Mouse (Mus musculus) embryonic stem cell, embryonic (primary cell): Measurements from ENCODE around the gene Smarcd1.

ENCODE experiments used
- CTCF ChIA-PET, 4 experiments: fragments of 300-600 bp in 2 of 4; fragments of 350-600 bp in 2 of 4; sonication (Branson Sonifier 250); formaldehyde crosslinking; loops; one replicate each; lab custom pipeline; 2022; ENCODE audit warnings: inconsistent platforms in 2 of 4; lab: Charles Lee
- POLR2A ChIA-PET, 4 experiments: fragments of 300-600 bp in 2 of 4; fragments of 350-600 bp in 2 of 4; sonication (Branson Sonifier 250); formaldehyde crosslinking; loops; one replicate each; lab custom pipeline; 2022; ENCODE audit warnings: antibody characterized with exemption in 4 of 4, inconsistent platforms in 1 of 4; lab: Charles Lee

Gene Smarcd1

GRCm38 (mm10) chr15:99701999-99702900 is at the start of gene Smarcd1:
Gene Smarcd1 (plus strand): TSS chr15:99702129.
- ChIA-PET CTCF (interaction anchor here in 3 of 4 experiments (1.0 to 4.0 kb wide), 8 partner anchors 9 to 24 kb away, joined by 3 to 42 read pairs (median 4); partner anchors contain the start of gene Cox14 (in 2 of the 3)), POLR2A (interaction anchor here in 2 of 4 experiments (0.7 to 10.1 kb wide), 5 partner anchors 13 to 24 kb away, joined by 3 to 118 read pairs (median 82); partner anchors contain the start of genes Cox14 (in 2 of the 2) and Gpd1 (in 1 of the 2))

- CTCF ChIA-PET: interaction anchor here in 3 of 4 experiments (0.5 to 4.1 kb wide), 19 partner anchors 8 to 597 kb away, joined by 3 to 14 read pairs (median 4); partner anchors contain the start of genes Cox14 (in 2 of the 3) and Dip2b (in 1 of the 3)
- POLR2A ChIA-PET: interaction anchor here (0.8 to 13.2 kb wide), 25 partner anchors 8 to 222 kb away, joined by 3 to 107 read pairs (median 5); partner anchors contain the start of genes Asic1 (in 1 of the 4), Bcdin3d (in 1 of the 4), Cox14 (in 1 of the 4) and Lima1 (in 1 of the 4)
Observed at GRCm38 (mm10) chr15:99653291-99653690, 48.6 kb upstream of the Smarcd1 start.

- CTCF ChIA-PET: interaction anchor here in 3 of 4 experiments (0.5 to 4.1 kb wide), 21 partner anchors 9 to 598 kb away, joined by 3 to 14 read pairs (median 4); partner anchors contain the start of genes Cox14 (in 2 of the 3) and Dip2b (in 1 of the 3)
- POLR2A ChIA-PET: interaction anchor here (0.5 to 13.2 kb wide), 33 partner anchors 8 to 555 kb away, joined by 3 to 107 read pairs (median 4); partner anchors contain the start of genes Aqp5 (in 1 of the 4), Asic1 (in 1 of the 4), Bcdin3d (in 1 of the 4) and Cox14 (in 1 of the 4)
Observed at GRCm38 (mm10) chr15:99653876-99654275, 48.1 kb upstream of the Smarcd1 start.

DNA sequence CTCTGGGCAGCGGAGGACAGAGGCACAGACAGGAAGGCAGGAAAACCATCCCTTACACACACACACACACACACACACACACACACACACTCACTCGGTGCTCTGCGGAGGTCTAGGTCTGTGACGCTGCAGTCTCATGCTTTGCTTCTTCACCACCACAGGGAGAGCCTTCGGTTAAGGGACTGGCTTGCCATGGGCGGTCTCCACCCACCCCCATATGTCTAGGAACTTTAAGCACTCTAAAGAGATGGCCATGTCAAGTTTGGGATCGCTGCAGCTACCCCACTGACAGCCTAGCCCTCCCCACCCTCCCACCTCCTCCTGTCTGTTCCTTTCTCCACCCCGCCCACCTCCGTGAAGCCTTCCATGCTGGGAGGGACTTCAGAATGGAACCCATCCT is 46.0 kb upstream of the Smarcd1 start:
- ChIA-PET POLR2A (interaction anchor here in 2 of 4 experiments (0.5 to 13.2 kb wide), 4 partner anchors 10 to 223 kb away, joined by 3 to 107 read pairs (median 4); partner anchors contain the start of gene Asic1 (in 1 of the 2)), CTCF (interaction anchor here in 2 of 4 experiments (0.5 to 1.3 kb wide), 3 partner anchors 21 to 60 kb away, joined by 3 to 4 read pairs (median 3); no protein-coding TSS in a partner anchor)

- ChIA-PET CTCF (interaction anchor here in 3 of 4 experiments (0.7 to 1.5 kb wide), 8 partner anchors 9 to 67 kb away, joined by 3 to 6 read pairs (median 4); partner anchors contain the start of gene Cox14 (in 1 of the 3)), POLR2A (interaction anchor here in 2 of 4 experiments (0.6 to 1.7 kb wide), 10 partner anchors 9 to 113 kb away, joined by 3 to 7 read pairs (median 4); partner anchors contain the start of gene Cox14 (in 1 of the 2))
Observed at GRCm38 (mm10) chr15:99658437-99658836, 43.5 kb upstream of the Smarcd1 start.

DNA sequence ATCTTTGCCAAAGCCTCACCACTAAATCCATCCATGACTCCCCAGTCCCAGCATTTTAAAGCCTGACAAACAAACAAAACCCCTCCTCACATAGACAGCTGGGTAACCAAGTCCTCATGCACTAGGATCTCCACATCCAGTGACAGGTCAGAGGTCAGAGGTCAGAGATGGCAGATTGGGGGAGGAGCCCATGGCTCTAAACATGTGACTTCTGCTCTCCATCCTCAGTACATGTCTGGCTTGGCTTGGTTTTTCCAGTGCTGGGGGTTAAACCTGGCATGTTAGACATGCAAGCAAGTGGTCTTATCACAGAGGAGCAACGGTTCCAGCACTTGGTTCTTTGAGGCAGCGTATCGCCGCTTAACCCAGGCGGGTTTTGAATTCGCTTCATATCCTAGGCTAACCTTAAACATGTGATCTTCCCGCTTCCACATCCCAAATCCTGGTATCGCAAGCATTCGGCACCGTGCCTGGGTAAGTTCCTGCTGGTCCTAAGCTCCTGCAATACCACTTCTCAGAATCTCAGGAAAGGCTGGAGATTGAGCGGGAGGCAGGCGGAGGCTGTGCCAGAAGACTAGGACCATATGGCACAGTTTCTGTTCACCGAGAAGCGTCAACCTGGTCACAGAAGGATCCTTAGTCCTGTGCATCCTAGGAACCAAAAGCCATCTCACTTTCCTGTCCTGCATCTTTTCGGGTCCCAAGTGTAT is 40.7 kb upstream of the Smarcd1 start:
- CTCF ChIA-PET: interaction anchor here in 3 of 4 experiments (0.5 to 1.2 kb wide), 4 partner anchors 17 to 246 kb away, joined by 3 to 4 read pairs (median 4); no protein-coding TSS in a partner anchor
- POLR2A ChIA-PET: interaction anchor here in 3 of 4 experiments (0.6 to 1.5 kb wide), 8 partner anchors 8 to 63 kb away, joined by 3 to 6 read pairs (median 4); partner anchors contain the start of genes Racgap1 (in 2 of the 3), Asic1 (in 1 of the 3) and Cox14 (in 1 of the 3)

DNA sequence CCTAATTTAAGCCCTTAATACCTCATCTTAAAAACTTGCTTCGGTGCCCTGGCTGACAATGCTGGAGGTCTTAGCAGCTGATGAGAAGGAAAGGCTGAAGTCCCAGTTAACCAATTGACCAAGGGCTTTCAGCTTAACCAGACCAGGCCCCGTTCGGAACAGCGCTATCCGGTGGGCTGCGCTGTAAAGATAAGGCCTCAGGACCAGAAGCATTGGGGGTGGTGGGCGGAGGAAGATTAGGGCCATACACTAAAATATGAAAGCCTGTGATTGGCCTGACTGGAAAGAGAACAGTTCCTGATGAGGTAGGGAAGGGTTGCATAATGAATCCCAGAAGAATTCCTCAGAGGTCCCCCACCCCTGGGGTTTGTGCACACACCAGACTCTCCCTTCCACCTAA is 39.6 kb upstream of the Smarcd1 start:
- POLR2A ChIA-PET: interaction anchor here in 1 of 4 experiments (0.7 to 1.3 kb wide), 2 partner anchors 9 to 16 kb away, joined by 4 to 5 read pairs; no protein-coding TSS in a partner anchor
- CTCF ChIA-PET: interaction anchor here in 3 of 4 experiments (0.6 to 1.2 kb wide), 5 partner anchors 21 to 310 kb away, joined by 3 to 5 read pairs (median 3); no protein-coding TSS in a partner anchor

GRCm38 (mm10) chr15:99663964-99664599 is 37.8 kb upstream of the Smarcd1 start:
- CTCF ChIA-PET: interaction anchor here (0.5 to 7.8 kb wide), 27 partner anchors 10 to 644 kb away, joined by 3 to 95 read pairs (median 4); partner anchors contain the start of gene Racgap1 (in 2 of the 4)
- POLR2A ChIA-PET: interaction anchor here (0.5 to 12.6 kb wide), 28 partner anchors 10 to 1511 kb away, joined by 3 to 107 read pairs (median 4); partner anchors contain the start of gene Racgap1 (in 4 of the 4)

- POLR2A ChIA-PET: interaction anchor here (0.5 to 12.6 kb wide), 27 partner anchors 9 to 630 kb away, joined by 3 to 107 read pairs (median 4); partner anchors contain the start of gene Racgap1 (in 4 of the 4)
- CTCF ChIA-PET: interaction anchor here (0.5 to 7.8 kb wide), 28 partner anchors 11 to 250 kb away, joined by 3 to 95 read pairs (median 4); partner anchors contain the start of gene Racgap1 (in 2 of the 4)
Observed at GRCm38 (mm10) chr15:99664600-99665451, 37.1 kb upstream of the Smarcd1 start.

GRCm38 (mm10) chr15:99667544-99667943 is 34.4 kb upstream of the Smarcd1 start:
- ChIA-PET CTCF (interaction anchor here (0.5 to 7.8 kb wide), 12 partner anchors 9 to 384 kb away, joined by 3 to 114 read pairs (median 4); partner anchors contain the start of gene Cox14 (in 1 of the 4)), POLR2A (interaction anchor here in 1 of 4 experiments (1.1 to 12.6 kb wide), 4 partner anchors 9 to 67 kb away, joined by 4 to 107 read pairs (median 13); partner anchors contain the start of gene Racgap1)

DNA sequence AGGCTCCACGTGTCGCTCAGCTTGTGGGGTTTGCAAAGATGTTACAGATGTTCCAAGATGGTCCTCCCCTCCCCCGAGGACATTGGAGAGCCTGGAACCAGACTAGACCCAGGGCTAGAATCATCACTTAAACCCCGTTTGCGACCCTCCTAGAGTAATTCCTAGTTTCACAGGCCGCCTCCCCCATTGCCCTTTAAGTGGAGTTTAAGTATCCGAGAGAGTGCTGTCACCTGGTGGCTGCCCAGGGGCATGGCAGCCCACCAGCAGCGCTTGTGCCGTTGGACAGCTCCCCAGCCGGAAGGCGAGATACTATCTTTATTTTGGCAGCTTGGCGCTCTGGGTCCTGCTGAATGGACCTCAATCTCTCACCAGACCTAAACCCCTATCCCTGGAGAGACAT is 33.0 kb upstream of the Smarcd1 start:
- CTCF ChIA-PET: interaction anchor here (0.5 to 7.8 kb wide), 42 partner anchors 9 to 627 kb away, joined by 3 to 114 read pairs (median 4); partner anchors contain the start of genes Cox14 (in 2 of the 4), Racgap1 (in 2 of the 4) and Aqp6 (in 1 of the 4)
- POLR2A ChIA-PET: interaction anchor here (0.6 to 12.6 kb wide), 21 partner anchors 9 to 142 kb away, joined by 3 to 107 read pairs (median 5); partner anchors contain the start of genes Cox14 (in 2 of the 4) and Racgap1 (in 2 of the 4)

- POLR2A ChIA-PET: interaction anchor here (0.6 to 12.6 kb wide), 25 partner anchors 9 to 374 kb away, joined by 3 to 107 read pairs (median 5); partner anchors contain the start of genes Racgap1 (in 2 of the 4) and Cox14 (in 1 of the 4)
- CTCF ChIA-PET: interaction anchor here (0.5 to 7.8 kb wide), 45 partner anchors 9 to 645 kb away, joined by 3 to 114 read pairs (median 4); partner anchors contain the start of genes Cox14 (in 2 of the 4), Racgap1 (in 2 of the 4), Aqp6 (in 1 of the 4) and Dnajc22 (in 1 of the 4)
Observed at GRCm38 (mm10) chr15:99669392-99669791, 32.5 kb upstream of the Smarcd1 start.

DNA sequence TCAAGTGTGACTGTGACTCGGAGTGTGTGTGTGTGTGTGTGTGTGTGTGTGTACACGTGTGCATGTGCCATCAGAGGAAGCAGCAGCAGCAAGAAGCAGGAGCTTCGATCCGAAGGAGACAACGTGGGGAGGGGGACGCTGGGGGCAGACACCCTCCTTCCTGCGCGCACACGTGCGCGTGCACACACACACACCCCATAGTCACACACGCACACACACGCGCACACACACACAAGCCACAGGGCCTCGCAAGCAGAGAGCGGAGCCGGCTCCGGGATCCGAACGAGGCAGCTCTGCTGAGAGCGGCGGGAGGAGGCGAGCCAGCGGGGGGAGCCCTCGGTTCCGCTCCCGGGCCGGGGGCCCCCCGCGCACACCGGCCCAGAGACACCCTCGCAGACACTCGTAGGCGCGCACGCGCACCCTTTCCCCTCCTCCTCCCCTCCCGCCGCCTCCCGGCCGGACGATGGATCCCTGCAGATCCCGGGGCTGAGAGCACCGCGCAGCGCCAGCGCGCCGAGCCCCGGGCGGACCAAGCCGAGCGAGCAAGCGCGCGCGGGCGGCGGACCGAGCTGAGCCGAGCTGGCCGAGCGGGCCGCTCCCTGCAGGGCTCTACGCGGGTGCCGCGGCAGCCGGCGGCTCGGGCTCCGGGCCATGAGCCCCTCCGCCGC is 31.6 kb upstream of the Smarcd1 start, which contains the start of gene Asic1:
Asic1 (plus strand) TSS at position 215 of the 668 bp plus-strand sequence.
- ChIA-PET POLR2A (interaction anchor here (0.6 to 12.6 kb wide), 17 partner anchors 8 to 242 kb away, joined by 3 to 107 read pairs (median 4); partner anchors contain the start of gene Racgap1 (in 1 of the 4)), CTCF (interaction anchor here (0.6 to 7.8 kb wide), 23 partner anchors 8 to 646 kb away, joined by 3 to 114 read pairs (median 6); partner anchors contain the start of genes Racgap1 (in 2 of the 4) and Gm17349 (in 1 of the 4))
